Mouse (Mus musculus): ENCODE measurements around the gene Wipf2. TPM values are rescaled to one million over a fixed set of nuclear protein-coding genes. Genes with fewer than 3 reads are reported as not detected.

Gene Wipf2
- total RNA-seq, 2 experiments from 2014 or later = 4.4 to 26.9 TPM

- ATAC-seq (replicated peaks; ENCODE audit: low FRiP score, low TSS enrichment, poor library complexity, severe bottlenecking) = no peak
Observed at GRCm38 (mm10) chr11:98850100-98851093, 13.0 kb upstream of the Wipf2 start.

GRCm38 (mm10) chr11:98854116-98854515 is 9.3 kb upstream of the Wipf2 start:
- ATAC-seq (replicated peaks; ENCODE audit: low FRiP score, low TSS enrichment, poor library complexity, severe bottlenecking) = no peak

DNA sequence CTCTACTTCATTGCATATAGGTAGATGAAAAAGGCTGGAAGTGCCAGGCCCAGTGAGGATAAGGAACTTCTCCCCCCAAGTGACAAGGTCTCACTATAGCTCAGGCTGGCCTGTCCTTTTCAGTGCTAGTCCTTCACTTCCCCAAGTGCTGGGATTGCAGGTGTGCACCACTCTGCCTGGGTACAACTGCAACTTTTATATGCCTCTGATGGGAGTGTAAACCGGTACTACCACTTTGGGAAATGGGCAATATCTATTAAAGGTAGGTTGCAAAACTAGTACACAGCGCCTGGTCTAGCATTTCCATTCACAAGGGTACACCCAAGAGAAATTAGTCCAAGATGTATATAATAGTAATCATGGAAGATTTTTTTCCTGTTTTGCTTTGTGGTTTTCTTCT is 8.8 kb upstream of the Wipf2 start:
- no peak for ATAC-seq (replicated peaks; ENCODE audit: low FRiP score, low TSS enrichment, poor library complexity, severe bottlenecking)

GRCm38 (mm10) chr11:98858759-98859731 is 4.4 kb upstream of the Wipf2 start:
- ATAC-seq (replicated peaks; ENCODE audit: low FRiP score, low TSS enrichment, poor library complexity, severe bottlenecking) = peak; percentile 62; the same call in 1 of the 2 replicates

GRCm38 (mm10) chr11:98863751-98864429 is 452 bp downstream of the Wipf2 start:
- ATAC-seq (replicated peaks; ENCODE audit: low FRiP score, low TSS enrichment, poor library complexity, severe bottlenecking) = peak; percentile 20

- ATAC-seq (replicated peaks; ENCODE audit: low FRiP score, low TSS enrichment, poor library complexity, severe bottlenecking) = no peak
Observed at GRCm38 (mm10) chr11:98867293-98867692, 3.9 kb downstream of the Wipf2 start.

DNA sequence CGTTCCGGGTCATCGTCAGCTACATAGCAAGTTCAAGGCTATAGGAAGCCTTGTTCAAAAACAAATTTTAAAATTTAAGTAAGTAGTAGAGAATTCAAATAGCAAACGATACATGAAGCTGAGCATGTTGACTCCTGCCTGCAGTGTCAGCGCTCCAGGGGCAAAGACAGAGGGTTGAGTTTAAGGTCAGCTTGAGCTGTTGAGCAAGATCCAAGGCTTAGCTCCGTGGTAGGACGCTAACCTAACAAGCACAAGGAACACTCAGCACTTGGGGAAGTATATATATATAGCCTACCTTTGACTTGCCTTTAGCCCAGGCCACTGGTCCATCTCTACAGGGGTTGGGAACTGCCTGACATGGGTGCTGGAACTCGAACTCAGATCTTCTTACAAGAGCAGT is 6.5 kb downstream of the Wipf2 start:
- ATAC-seq (replicated peaks; ENCODE audit: low FRiP score, low TSS enrichment, poor library complexity, severe bottlenecking) = no peak

GRCm38 (mm10) chr11:98870791-98871190 is 7.4 kb downstream of the Wipf2 start:
- ATAC-seq (replicated peaks; ENCODE audit: low FRiP score, low TSS enrichment, poor library complexity, severe bottlenecking) = no peak

DNA sequence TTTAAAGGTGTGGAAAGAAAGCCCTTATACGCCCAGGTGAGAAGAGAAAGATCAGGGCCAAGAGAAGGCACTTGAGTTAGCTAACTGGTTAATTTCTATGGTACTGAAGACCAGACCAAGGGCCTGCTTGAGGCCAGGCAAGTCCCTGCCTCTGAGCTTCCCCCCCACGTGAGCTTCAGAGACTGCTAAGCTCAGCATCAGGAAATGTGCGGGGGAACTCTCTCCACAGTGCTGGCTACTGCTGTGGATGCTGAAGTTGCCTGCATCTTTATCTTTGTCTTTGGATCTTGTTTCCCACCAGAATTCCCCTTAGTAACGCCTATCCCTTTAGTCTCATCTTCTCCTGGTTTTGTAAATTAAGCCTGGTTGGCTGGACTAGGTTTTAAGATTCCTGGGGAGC is 8.0 kb downstream of the Wipf2 start:
- ATAC-seq (replicated peaks; ENCODE audit: low FRiP score, low TSS enrichment, poor library complexity, severe bottlenecking) = no peak

DNA sequence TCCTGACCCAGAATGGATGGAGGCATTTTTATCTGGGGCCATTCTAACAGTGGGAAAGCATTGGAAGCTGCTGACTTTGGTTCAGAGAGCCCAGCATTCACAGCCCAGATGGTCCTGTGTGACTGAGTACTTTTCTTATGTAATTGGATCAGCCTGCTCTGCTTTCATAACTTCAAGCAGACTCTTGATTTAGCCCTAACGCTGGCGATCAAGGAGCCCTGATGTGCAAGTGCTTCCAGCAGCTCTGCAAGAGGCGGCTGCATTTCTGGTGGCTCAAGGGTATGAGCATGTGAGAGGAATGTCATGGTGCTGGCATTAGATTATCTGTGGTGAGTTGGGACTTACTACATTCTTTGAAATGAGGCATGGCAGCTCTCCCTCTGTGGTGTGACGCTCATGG is 8.6 kb downstream of the Wipf2 start:
- ATAC-seq (replicated peaks; ENCODE audit: low FRiP score, low TSS enrichment, poor library complexity, severe bottlenecking) = no peak

DNA sequence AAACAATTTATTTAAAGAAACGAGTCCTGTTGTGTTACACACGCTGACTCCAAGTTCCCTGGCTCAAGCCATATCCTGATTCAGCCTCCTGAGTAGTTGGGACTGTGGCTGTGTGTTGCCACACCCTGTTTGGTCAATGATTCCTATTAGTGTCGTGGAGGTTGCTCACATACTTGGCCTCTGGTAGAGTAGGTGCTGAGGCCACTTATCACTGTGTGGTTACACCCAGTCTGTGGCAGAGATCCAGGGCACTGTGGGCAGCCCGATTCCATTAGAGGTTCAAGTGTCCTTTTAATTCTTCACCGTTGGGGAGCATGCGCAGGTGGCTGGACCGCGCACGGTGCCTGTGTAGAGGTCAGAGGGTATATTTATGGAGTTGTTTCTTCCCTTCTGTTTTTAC is 10.5 kb downstream of the Wipf2 start:
- peak; percentile 97 for ATAC-seq (replicated peaks; ENCODE audit: low FRiP score, low TSS enrichment, poor library complexity, severe bottlenecking)

GRCm38 (mm10) chr11:98877001-98877400 is 13.6 kb downstream of the Wipf2 start:
- no peak for ATAC-seq (replicated peaks; ENCODE audit: low FRiP score, low TSS enrichment, poor library complexity, severe bottlenecking)

- ATAC-seq (replicated peaks; ENCODE audit: low FRiP score, low TSS enrichment, poor library complexity, severe bottlenecking) = 0 out of 2 replicates have a peak, but pooled peaks have one; percentile 50
Observed at GRCm38 (mm10) chr11:98887703-98888102, 24.3 kb downstream of the Wipf2 start.

DNA sequence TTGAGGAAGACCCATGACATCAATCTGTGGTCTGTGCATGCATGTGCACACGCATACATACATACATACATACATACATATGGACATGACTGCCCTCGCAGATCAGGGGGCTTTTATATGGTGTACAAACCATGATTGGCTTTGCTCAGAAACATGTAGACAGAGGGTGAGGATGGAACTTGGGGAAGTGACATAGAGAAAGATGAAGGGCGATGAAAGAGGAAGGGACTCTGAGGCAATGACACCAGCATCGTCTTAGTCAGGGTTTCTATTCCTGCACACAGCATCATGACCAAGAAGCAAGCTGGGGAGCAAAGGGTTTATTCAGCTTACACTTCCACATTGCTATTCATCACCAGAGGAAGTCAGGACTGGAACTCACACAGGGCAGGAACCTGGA is 25.6 kb downstream of the Wipf2 start:
- ATAC-seq (replicated peaks; ENCODE audit: low FRiP score, low TSS enrichment, poor library complexity, severe bottlenecking) = no peak

GRCm38 (mm10) chr11:98889977-98890376 is 26.5 kb downstream of the Wipf2 start:
- ATAC-seq (replicated peaks; ENCODE audit: low FRiP score, low TSS enrichment, poor library complexity, severe bottlenecking) = peak; percentile 55

DNA sequence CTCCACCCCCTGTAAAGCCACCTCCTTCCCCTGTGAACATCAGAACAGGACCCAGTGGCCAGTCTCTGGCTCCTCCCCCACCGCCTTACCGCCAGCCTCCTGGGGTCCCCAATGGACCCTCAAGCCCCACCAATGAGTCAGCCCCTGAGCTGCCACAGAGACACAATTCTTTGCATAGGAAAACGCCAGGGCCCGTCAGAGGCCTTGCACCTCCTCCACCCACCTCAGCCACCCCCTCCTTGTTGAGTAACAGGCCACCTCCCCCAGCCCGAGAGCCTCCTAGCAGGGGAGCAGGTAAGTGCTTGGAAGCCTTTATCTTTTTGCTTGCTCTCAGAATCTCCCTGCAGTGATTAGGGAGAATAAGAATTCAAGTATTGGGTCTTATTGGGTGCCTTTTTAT is 29.0 kb downstream of the Wipf2 start:
- ATAC-seq (replicated peaks; ENCODE audit: low FRiP score, low TSS enrichment, poor library complexity, severe bottlenecking) = no peak

DNA sequence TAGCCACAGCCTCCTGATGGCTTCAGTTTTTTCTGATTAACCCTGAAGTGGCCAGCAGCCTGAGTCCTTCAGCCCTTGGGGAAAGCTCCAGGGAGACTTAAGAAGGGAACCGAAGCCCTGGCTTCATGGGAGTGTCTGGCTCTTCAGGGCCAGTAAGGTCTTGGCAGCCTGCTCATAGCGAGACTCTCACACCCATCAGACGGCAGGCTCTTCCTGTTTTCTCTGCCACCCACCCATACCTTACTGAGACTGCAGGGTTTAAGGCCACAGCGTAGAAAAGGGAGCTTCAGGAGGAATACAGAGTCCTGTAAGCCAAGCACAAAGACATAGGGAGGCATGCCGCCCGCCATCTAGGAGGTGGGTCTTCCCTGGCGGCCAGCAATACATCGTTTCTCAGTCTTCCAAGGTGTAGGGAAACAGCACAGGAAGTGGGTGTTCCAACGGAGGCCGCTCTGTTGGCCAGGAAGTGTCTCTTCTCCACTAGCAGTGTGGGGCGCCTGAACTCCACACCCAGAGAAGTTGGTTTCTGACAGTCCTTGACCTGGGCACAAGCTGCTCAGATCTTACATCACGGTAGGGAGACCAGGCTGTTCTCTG is 37.2 kb downstream of the Wipf2 start:
- ATAC-seq (replicated peaks; ENCODE audit: low FRiP score, low TSS enrichment, poor library complexity, severe bottlenecking) = no peak

DNA sequence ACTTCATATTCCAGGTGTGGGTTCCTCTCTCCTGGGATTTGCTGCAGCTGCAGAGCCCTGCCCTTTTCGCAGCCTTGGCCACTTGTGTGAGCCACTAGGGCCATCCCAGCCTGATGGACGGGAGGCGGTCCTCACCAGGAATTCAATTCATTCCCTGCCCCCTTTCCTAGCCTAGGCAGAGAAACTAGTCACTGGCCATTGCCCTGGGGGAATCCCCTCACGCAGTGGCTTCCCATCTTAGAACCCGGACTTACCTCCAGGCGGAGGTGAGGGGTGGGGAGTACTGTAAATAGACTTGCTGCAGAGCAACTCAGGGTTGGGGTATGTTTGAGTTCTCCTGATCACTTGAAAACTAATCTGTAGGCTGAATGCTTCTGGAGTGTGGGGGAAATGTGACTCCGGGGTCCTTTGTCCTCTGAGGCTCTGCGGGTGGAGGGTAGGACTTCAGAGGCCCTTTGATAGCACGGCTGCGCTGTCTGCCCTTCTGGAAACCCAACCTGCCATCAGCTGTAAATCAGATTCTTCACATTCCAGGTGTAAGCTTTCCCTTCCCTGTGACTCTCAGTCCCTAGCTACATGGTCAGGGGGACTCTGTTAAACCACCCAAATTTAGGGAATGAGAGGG is 39.3 kb downstream of the Wipf2 start:
- ATAC-seq (replicated peaks; ENCODE audit: low FRiP score, low TSS enrichment, poor library complexity, severe bottlenecking) = no peak

DNA sequence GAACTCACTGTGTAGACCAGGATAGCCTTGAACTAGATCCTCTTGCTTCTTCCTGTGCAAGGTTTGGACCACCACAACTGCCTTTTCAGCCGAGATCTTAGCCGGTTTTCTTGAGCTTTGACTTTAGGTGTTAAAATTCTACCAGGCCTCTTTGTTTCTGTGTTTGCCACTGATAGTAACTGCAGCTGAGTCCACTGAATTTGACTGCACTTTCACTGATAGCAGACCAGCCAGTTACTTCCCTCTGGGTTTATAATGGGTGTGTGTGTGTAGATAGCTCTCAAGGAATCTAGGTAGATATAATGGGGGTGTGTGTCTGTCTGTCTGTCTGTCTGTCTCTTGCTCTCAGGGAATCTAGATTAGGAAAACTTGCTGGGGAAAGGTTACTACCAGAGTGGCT is 41.1 kb downstream of the Wipf2 start:
- peak; percentile 77 for ATAC-seq (replicated peaks; ENCODE audit: low FRiP score, low TSS enrichment, poor library complexity, severe bottlenecking)
